9 mouse cellular contexts compared by ENCODE assay signal in genomic region chr11:108128593-108128992, GRCm38 (mm10).
DNase-seq lines count a peak whose midpoint lies in the region; ATAC-seq and TF ChIP-seq lines count a peak whose summit lies in the region.
"Had no signal": no experiment of that assay in that cellular context is flagged by ENCODE, and none has a peak within 500 bp of the region (broad histone marks: within the 10 kb centered on the region; RNA-seq: fewer than 3 reads in every experiment).

No protein-coding gene starts in this region.

- WGBS in heart, embryonic 10.5 days: 38% methylated on average over 5 of the region's 5 CpGs

- H3K9me3 ChIP-seq in heart, embryonic 10.5 days: no peaks in the 10 kb centered on the region
- H3K9me3 ChIP-seq in ES-E14 (ENCODE audit: control insufficient read depth, insufficient read depth, low read depth, low read length): no peaks in the 10 kb centered on the region
- H3K9me3 ChIP-seq: heart, embryonic 15.5 days had no signal

- H3K4me1 ChIP-seq in heart, embryonic 10.5 days: peaks cover 27% of the 10 kb centered on the region
- no peaks in the 10 kb centered on the region for H3K4me1 ChIP-seq in ES-E14 (ENCODE audit: control insufficient read depth in 2 of 2, insufficient read depth in 2 of 2, low read length in 2 of 2, poor library complexity in 1 of 2)

- in situ Hi-C loops in ES-E14 (cut with MboI; ENCODE audit: low sequenced_read_pairs in 2 of 2, unreplicated experiment in 2 of 2): loop anchor here in 1 of 2 experiments (10.0 kb wide), 1 partner anchor 246 kb away; no protein-coding TSS in a partner anchor

- no peak overlapping the region for H3K4me3 ChIP-seq in heart, embryonic 10.5 days
- no peak overlapping the region for H3K4me3 ChIP-seq in ES-E14 (ENCODE audit: insufficient read depth in 1 of 2, low read depth in 1 of 2, low read length in 2 of 2, poor library complexity in 1 of 2, severe bottlenecking in 1 of 2)
- H3K4me3 ChIP-seq: heart, embryonic 15.5 days had no signal

- no peaks in the 10 kb centered on the region for H3K36me3 ChIP-seq in heart, embryonic 10.5 days
- no peaks in the 10 kb centered on the region for H3K36me3 ChIP-seq in ES-E14 (ENCODE audit: control insufficient read depth, insufficient read depth, low read length, poor library complexity, severe bottlenecking)
- H3K36me3 ChIP-seq: heart, embryonic 15.5 days had no signal

- peak; percentile 69 for ATAC-seq in granulocyte monocyte progenitor cell, adult 5-6 weeks (replicated peaks; ENCODE audit: poor library complexity, severe bottlenecking)

- H3K27ac ChIP-seq in heart, embryonic 10.5 days: no peak overlapping the region
- no peak overlapping the region for H3K27ac ChIP-seq in ES-E14 (ENCODE audit: insufficient read depth, low read depth, low read length, poor library complexity, severe bottlenecking)
- H3K27ac ChIP-seq: heart, embryonic 15.5 days had no signal

- no peak overlapping the region for H3K9ac ChIP-seq in ES-E14 (ENCODE audit: insufficient read depth, low read depth, low read length, poor library complexity, severe bottlenecking)
- H3K9ac ChIP-seq: heart, embryonic 15.5 days had no signal

- no peaks in the 10 kb centered on the region for H3K27me3 ChIP-seq in heart, embryonic 10.5 days (ENCODE audit: insufficient read depth, poor library complexity, severe bottlenecking)
- H3K27me3 ChIP-seq: heart, embryonic 15.5 days had no signal

- DNase-seq in heart, adult 18-20 months: peak; percentile 45 to 84
- DNase-seq in heart, embryonic 10.5 days (ENCODE audit: low spot score): no peak
- DNase-seq in ES-E14 (ENCODE audit: low read depth, low spot score): peak; percentile 41
- DNase-seq in cerebellum, adult 9-11 months: peak; percentile 19
- DNase-seq in kidney, postnatal 4 days: peak; percentile 75 to 78
- peak; percentile 68 for DNase-seq in lung, postnatal 25 days (ENCODE audit: low spot score)
- peak; percentile 48 to 65 for DNase-seq in spleen, postnatal 36 days (ENCODE audit: low spot score in 2 of 2)

TF ChIP-seq in ES-E14, 5 proteins besides CTCF, POLR2A, EP300 and RAD21:
- TF ChIP-seq MAFK (IDR thresholded peaks at IDR 0.05; ENCODE audit: insufficient read depth, low read depth, low read length) (no peak), CHD2 (IDR thresholded peaks at IDR 0.05; ENCODE audit: low read depth, low read length) (no peak), HCFC1 (IDR thresholded peaks at IDR 0.05; ENCODE audit: borderline replicate concordance, insufficient read depth, low read length) (no peak), ZC3H11A (IDR thresholded peaks at IDR 0.05; ENCODE audit: borderline replicate concordance, low read depth, low read length) (no peak), ZNF384 (IDR thresholded peaks at IDR 0.05; ENCODE audit: low read depth, low read length) (no peak)
